Mouse (Mus musculus): ENCODE data around the gene Tbx1. TPM values are rescaled to one million over a fixed set of nuclear protein-coding genes. Genes with fewer than 3 reads are reported as not detected.

Tbx1 gene
- polyA plus RNA-seq, 1 experiment from 2014 or later = 6.4 TPM

DNA sequence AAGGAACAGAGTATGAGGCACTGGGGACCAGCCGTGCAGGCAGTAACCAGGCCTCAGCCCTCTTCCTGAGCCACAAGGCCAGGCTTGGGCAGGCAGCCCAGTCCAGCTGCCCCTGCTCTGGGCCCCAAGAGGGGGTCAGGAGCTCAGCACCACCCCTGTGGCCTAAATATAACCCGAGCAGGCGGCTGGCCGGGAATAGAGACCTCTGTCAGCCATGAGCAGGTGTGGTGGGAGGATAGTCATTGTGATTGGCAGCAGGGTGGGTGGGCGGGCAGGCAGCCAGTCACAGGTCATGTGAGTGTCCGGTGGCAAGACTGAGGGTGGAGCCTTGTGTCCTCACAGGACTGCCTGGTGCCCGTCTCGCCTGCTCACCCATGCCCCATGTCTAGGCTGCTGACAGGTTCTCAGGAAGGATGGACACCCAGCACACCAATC is 13.8 kb upstream of the Tbx1 start:
- H3K9ac ChIP-seq = no peak overlapping the region
- WGBS = 43% methylated on average over 8 of the region's 8 CpGs

DNA sequence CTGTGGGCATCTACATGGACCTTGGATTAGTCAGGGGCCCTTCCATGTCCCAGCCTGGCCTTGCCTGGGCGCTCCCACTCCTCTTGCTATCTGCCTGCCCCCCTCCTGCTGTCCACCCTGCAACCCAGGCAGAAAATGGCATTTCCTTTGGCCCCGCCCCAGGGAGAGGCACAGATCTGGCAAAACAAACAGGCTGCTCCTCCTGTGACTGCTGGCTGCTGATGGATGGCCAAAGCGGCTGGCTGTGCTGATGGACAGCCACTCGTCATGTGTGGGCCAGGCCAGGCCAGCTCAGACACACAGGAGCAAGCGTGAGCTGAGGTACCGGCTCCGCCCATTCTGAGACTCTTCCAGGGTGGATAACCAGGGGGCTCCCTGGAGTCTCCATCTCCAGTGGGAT is 11.0 kb upstream of the Tbx1 start:
- no peak for ATAC-seq (ENCODE audit: insufficient number of reproducible peaks, low FRiP score, low TSS enrichment, low read depth)
- no peak overlapping the region for H3K27ac ChIP-seq
- H3K4me1 ChIP-seq = peaks cover 33% of the 10 kb centered on the region
- H3K9ac ChIP-seq = no peak overlapping the region
- no peaks in the 10 kb centered on the region for H3K27me3 ChIP-seq
- H3K4me2 ChIP-seq = no peak overlapping the region
- 64% methylated on average over 7 of the region's 7 CpGs for WGBS
- no peak overlapping the region for H3K4me3 ChIP-seq
- no peaks in the 10 kb centered on the region for H3K9me3 ChIP-seq
- H3K36me3 ChIP-seq = no peaks in the 10 kb centered on the region

More for the DNA sequence above, 13.8 kb upstream of the Tbx1 start:
- Histone ChIP-seq H3K36me3 (no peaks in the 10 kb centered on the region), H3K4me2 (no peak overlapping the region), H3K27me3 (0 out of 2 replicates have a peak, but pooled peaks cover 4% of the 10 kb centered on the region), H3K27ac (peak overlapping the region; percentile 59), H3K4me1 (peaks cover 41% of the 10 kb centered on the region), H3K9me3 (no peaks in the 10 kb centered on the region), H3K4me3 (no peak overlapping the region)
- ATAC-seq (ENCODE audit: insufficient number of reproducible peaks, low FRiP score, low TSS enrichment, low read depth) = peak; percentile 57

DNA sequence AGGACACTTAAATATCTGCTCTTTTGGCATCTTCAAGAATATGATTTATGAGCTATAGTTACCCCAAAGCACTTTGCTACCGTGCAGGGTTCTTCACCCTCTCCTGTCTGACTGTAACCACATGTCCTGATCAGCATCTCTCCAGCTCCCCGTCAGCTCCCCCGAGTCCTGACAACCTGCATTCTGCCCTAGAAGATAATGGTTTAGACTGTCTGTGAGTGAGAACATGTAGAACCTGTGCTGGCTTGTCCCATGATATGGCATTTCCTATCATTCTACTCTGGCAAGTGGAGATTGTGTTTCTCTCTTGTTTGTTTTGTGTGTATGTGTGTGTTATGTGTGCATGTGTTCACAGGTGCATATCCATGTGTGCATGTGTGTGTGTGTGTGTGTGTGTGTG is 7.5 kb upstream of the Tbx1 start:
- Histone ChIP-seq H3K4me3 (no peak overlapping the region), H3K9ac (no peak overlapping the region), H3K27me3 (peaks cover 12% of the 10 kb centered on the region), H3K4me2 (no peak overlapping the region), H3K36me3 (no peaks in the 10 kb centered on the region), H3K27ac (no peak overlapping the region), H3K9me3 (no peaks in the 10 kb centered on the region), H3K4me1 (peaks cover 13% of the 10 kb centered on the region)
- ATAC-seq (ENCODE audit: insufficient number of reproducible peaks, low FRiP score, low TSS enrichment, low read depth) = no peak
- 59% methylated on average over 3 of the region's 3 CpGs for WGBS

DNA sequence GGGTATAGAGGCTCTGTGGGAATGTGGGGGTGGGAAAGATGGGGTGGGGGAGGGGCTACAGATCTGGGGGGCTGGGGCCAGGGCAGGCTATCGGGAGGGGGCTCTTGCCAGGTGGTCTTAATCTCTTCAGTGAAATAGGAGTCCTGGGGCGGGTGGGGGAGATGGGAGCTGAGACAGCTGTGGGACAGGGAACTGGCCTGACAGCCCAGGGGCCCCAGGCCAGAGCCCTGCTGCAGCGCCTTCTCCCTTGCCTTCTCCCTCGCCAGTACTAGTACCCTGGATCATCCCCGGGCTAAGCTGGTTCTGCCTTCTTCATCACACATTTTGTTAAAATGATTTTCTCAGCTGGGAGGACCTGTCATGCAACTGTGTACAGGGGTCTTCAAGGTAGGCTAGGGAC is 5.8 kb upstream of the Tbx1 start:
- no peak for ATAC-seq (ENCODE audit: insufficient number of reproducible peaks, low FRiP score, low TSS enrichment, low read depth)
- Histone ChIP-seq H3K9me3 (no peaks in the 10 kb centered on the region), H3K27me3 (peaks cover 25% of the 10 kb centered on the region), H3K4me3 (no peak overlapping the region), H3K4me2 (no peak overlapping the region), H3K36me3 (no peaks in the 10 kb centered on the region), H3K9ac (no peak overlapping the region), H3K4me1 (peaks cover 10% of the 10 kb centered on the region), H3K27ac (no peak overlapping the region)
- 44% methylated on average over 5 of the region's 5 CpGs for WGBS

DNA sequence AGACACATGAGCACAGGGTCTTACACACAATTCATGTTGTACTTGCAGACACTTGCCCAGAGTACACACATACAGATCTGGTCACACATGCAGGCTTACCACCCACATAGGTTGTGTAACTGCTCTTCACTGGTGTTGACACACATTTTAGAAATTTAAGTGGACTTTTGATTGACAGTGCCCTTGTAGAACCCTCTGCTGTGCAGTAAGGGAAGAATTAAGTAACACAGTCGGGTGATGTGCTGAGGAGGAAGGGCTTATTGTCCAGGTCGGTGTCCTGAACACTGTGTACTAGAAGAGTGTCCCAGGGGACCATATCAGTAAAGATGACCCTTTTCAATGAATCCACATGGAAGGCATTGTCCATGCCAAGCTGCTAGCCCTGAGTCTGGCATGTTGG is 3.5 kb upstream of the Tbx1 start:
- no peaks in the 10 kb centered on the region for H3K9me3 ChIP-seq
- 75% methylated on average over 2 of the region's 2 CpGs for WGBS
- H3K4me3 ChIP-seq = no peak overlapping the region
- no peak overlapping the region for H3K27ac ChIP-seq
- H3K4me2 ChIP-seq = no peak overlapping the region
- H3K27me3 ChIP-seq = peaks cover 49% of the 10 kb centered on the region
- no peak for ATAC-seq (ENCODE audit: insufficient number of reproducible peaks, low FRiP score, low TSS enrichment, low read depth)
- H3K9ac ChIP-seq = no peak overlapping the region
- H3K4me1 ChIP-seq = peaks cover 24% of the 10 kb centered on the region
- H3K36me3 ChIP-seq = no peaks in the 10 kb centered on the region

DNA sequence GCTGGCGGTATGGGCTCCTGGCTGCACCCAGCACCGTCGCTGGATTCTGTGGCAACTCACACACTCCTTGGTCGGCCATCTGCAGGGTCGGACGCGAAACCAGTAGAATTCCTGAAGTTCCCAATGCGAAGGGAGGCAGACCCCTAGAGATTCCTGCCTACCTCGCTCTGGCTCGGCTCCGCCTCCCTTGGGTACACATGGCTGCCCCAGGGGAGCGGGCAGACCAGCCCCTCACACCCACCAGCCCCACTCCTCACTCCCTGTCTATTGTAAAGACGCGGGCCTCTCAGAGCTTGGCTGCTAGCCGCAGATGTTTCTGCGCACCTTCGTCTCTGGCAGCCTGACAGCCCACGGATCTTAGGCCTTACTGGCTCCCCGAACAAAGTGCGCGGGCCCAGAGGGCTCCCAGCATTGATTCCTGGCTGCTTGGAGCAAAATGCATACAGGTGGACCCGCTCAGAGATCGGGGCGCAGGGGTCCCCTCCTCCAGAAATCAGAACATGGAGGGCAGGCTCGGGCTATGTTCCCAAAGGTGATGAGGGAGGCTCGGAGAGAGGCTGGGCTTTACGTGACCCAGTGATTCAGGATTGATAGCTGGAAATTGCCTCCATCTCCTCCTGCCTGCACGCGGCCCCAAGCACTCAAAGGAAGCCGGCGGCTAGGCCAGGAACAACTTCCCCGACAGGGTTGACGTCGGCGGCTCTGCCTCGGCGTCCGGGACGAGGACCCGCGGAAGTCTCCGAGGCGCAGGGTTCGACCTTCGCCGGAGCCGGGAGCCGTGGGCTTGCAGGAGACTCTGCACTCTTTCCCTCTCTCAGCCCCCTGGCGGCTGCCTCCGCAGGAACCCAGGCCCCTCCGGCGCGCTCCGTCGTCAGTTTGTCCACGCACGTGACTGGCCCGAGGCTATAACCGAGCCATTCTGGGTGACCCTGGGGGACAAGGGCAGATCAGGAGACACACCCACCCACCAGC is 862 bp upstream of the Tbx1 start:
- H3K4me2 ChIP-seq = peak overlapping the region; percentile 51
- H3K36me3 ChIP-seq = no peaks in the 10 kb centered on the region
- 5% methylated on average over 59 of the region's 59 CpGs for WGBS
- peak overlapping the region; percentile 28 for H3K4me3 ChIP-seq
- H3K9me3 ChIP-seq = no peaks in the 10 kb centered on the region
- peak overlapping the region; percentile 5; the same call in 1 of the 2 replicates for H3K9ac ChIP-seq
- no peak for ATAC-seq (ENCODE audit: insufficient number of reproducible peaks, low FRiP score, low TSS enrichment, low read depth)
- H3K4me1 ChIP-seq = peaks cover 45% of the 10 kb centered on the region
- peaks cover 75% of the 10 kb centered on the region for H3K27me3 ChIP-seq
- no peak overlapping the region for H3K27ac ChIP-seq

DNA sequence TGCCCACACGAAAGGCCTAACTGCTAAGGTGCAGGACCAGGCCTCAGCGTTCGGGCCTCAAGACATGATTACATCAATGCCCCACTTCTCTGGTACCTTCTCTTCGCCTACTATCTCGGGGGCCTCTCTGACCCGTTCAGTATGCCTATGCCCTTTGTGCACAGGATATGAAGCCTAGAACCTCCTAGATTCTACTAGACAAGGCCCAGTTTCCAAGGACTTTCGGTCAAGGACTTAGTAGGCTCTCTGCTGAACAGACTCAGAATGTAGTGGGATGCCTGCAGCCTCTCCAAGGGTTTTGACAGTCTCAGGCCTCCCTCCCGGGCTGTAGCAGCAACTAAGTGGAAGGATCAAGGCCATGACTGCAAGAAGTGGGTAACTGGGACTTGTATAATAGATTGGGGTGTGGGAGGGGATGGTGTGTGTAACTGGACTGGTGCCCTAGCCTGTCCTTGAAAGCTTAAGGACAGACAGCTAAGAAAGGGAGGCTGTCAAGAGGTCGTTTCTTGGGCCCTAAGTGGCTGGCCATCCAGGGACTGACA is 1.3 kb downstream of the Tbx1 start:
- 45% methylated on average over 9 of the region's 9 CpGs for WGBS
- Histone ChIP-seq H3K9me3 (no peaks in the 10 kb centered on the region), H3K4me1 (peaks cover 53% of the 10 kb centered on the region), H3K9ac (no peak overlapping the region), H3K4me3 (no peak overlapping the region), H3K27ac (no peak overlapping the region), H3K27me3 (peaks cover 96% of the 10 kb centered on the region), H3K36me3 (no peaks in the 10 kb centered on the region), H3K4me2 (peak overlapping the region; percentile 88; the same call in 1 of the 2 replicates)
- ATAC-seq (ENCODE audit: insufficient number of reproducible peaks, low FRiP score, low TSS enrichment, low read depth) = no peak

DNA sequence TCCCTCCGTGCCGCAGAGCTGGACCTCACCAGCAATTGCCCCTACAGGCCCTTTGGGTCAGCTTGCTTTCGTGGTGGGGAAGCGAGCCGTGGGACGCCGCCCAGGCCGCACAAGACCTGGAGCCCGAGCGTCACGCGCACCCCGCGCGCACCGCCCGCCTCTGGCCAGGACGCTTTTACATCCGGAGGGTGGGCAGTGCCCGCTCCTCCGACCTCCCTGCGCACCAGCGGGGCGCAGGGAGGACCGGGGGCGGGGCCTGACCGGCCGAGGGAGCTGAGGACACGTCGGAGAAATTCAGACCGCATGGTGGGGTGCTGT is 1.8 kb downstream of the Tbx1 start:
- Histone ChIP-seq H3K27ac (no peak overlapping the region), H3K36me3 (no peaks in the 10 kb centered on the region), H3K27me3 (peaks cover 96% of the 10 kb centered on the region), H3K4me2 (peak overlapping the region; percentile 88), H3K9me3 (no peaks in the 10 kb centered on the region), H3K4me1 (peaks cover 53% of the 10 kb centered on the region), H3K9ac (no peak overlapping the region), H3K4me3 (peak overlapping the region; percentile 51; the same call in 1 of the 2 replicates)
- ATAC-seq (ENCODE audit: insufficient number of reproducible peaks, low FRiP score, low TSS enrichment, low read depth) = no peak
- WGBS = 16% methylated on average over 31 of the region's 31 CpGs

DNA sequence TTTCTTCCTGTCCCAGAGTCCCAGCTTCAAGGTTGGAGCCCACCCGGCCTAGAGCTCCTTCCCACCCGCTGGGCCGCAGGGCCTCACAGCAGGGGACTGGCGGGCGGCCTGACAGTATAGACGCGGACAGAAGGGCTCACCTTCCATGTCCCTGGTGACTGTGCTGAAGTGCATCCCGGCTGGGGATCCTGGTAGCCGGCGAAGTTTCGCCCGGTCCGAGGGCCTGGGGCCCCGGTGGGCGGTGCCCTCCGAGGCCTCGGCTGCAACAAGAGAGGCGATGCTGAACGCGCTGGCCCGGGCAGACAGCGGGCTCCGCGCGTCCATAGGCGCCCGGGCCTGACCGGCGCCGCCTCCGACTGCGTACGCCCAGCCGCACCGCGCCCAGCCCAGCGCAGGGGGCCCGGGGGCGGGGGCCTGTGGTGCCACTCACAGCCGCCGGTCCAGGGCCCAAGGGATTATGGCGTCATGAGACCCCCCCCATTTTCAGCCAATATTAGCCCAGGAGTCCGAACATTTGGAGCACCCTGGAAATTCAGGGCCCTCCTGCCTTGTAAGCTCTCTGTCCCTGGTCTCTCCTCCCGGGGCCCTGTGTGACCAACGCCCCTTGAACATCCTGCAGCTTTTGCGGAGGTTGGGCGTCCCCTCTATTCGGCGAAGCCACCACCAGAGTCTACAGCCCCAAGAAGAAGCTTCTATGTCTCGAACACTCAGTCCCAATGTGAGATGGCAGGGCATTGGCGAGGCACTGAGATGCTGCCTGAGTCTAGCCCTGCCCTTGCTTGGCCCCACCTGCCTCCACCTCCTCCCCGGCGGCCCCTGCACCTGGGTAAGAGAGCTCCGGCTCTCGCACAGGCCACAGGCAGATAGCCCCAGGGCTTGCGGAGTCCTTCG is 2.4 kb downstream of the Tbx1 start:
- H3K27me3 ChIP-seq = peaks cover 96% of the 10 kb centered on the region
- H3K27ac ChIP-seq = no peak overlapping the region
- no peaks in the 10 kb centered on the region for H3K9me3 ChIP-seq
- H3K4me1 ChIP-seq = peaks cover 53% of the 10 kb centered on the region
- ATAC-seq (ENCODE audit: insufficient number of reproducible peaks, low FRiP score, low TSS enrichment, low read depth) = peak; percentile 18; the same call in 1 of the 2 replicates
- WGBS = 6% methylated on average over 57 of the region's 57 CpGs
- peak overlapping the region; percentile 88 for H3K4me2 ChIP-seq
- peak overlapping the region; percentile 51 for H3K4me3 ChIP-seq
- H3K36me3 ChIP-seq = no peaks in the 10 kb centered on the region
- H3K9ac ChIP-seq = no peak overlapping the region

DNA sequence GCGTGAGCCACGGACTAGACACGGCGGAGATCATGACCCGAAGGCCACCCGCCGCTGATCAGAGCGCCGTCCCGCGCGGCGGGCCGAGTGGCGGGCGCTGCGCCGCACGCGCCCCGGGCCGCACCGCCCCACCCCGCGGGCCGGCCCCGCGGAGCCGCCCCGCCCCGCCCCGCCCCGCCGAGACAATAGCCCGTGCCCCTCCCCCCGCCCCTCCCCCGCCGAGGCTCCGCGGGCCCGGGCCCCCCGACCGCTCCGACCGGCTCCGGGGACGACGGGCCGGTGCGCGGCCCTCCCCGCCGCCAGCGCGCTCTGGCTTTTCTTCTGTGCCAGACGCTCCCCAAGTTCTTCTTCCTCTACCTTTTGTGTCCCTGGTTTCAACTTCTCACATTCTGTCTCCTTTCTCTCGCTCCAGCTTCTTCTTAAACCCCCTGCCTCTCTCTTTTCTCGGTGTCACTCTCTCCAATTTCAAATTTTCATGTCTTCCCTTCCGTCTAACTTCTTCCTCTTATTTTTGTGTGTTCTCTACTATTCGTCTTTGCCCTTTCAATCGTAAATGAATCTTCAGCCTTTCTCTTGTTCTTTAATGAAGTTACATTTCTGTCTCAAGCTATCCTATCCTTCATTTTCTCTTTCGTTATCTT is 3.4 kb downstream of the Tbx1 start:
- WGBS = 2% methylated on average over 42 of the region's 62 CpGs
- Histone ChIP-seq H3K9me3 (no peaks in the 10 kb centered on the region), H3K27ac (peak overlapping the region; percentile 57; the same call in 1 of the 2 replicates), H3K4me3 (peak overlapping the region; percentile 51), H3K4me1 (peaks cover 63% of the 10 kb centered on the region), H3K36me3 (no peaks in the 10 kb centered on the region), H3K27me3 (peaks cover 100% of the 10 kb centered on the region), H3K4me2 (peak overlapping the region; percentile 88), H3K9ac (peak overlapping the region; percentile 39)
- no peak for ATAC-seq (ENCODE audit: insufficient number of reproducible peaks, low FRiP score, low TSS enrichment, low read depth)

Data from limb, embryonic 15.5 days (tissue).